Mouse (Mus musculus) embryonic fibroblast, embryonic 13.5 days (primary cell): ENCODE measurements around the gene Galntl6.

Experiments used
- CTCF ChIP-seq: IDR thresholded peaks from 2 replicates; pipeline ENCODE4 v1.5.1; 2011; ENCODE audit warnings: mild to moderate bottlenecking, control low read depth, low read length, moderate library complexity, borderline replicate concordance; ENCODE audit not compliant: insufficient read depth
- POLR2A ChIP-seq: IDR thresholded peaks from 2 replicates; pipeline ENCODE4 v1.6.1; 2011; ENCODE audit warnings: low read depth, mild to moderate bottlenecking, control low read depth, low read length, moderate library complexity

- TF ChIP-seq POLR2A (no peak), CTCF (no peak)
Observed at GRCm38 (mm10) chr8:58290080-58290479, 622.4 kb downstream of the Galntl6 start.
